Comparison of ENCODE assay signal across 8 mouse cellular contexts in the genomic region with DNA sequence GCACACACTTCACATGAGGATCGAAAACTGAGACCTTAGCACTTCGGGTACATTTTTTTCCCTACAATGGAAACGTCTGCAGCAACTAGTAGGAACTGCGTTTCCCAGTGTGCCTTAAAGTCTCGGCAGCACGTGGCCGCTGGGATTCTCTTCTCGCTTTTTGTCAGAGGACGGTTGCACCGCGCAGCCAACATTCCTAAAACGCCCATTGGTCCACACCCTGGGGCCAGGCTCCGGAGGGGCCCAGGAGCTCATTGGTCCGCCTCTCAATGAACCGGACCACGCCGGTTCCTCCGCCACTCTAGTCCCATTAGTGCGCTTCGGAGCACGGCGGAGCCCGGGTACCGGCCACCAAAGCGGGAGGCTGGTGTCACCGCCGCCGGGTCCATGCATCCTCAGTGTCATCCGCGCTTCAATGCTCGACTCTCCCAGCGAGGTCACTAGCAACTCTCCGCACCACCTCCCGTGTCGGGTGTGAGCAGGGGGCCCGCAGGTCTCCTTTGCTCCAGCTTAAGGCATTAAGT. TPM values are rescaled to one million over a fixed set of nuclear protein-coding genes. Genes with fewer than 3 reads are reported as not detected.
DNase-seq lines count a peak whose midpoint lies in the region; ATAC-seq lines count a peak whose summit lies in the region.

No protein-coding gene starts in this region.

- peak overlapping the region; percentile 98 for H3K9ac ChIP-seq in hindbrain, embryonic 12.5 days

- peak overlapping the region; percentile 91 for H3K27ac ChIP-seq in hindbrain, embryonic 12.5 days

- H3K27me3 ChIP-seq in hindbrain, embryonic 12.5 days, result no peaks in the 10 kb centered on the region

- peaks cover 21% of the 10 kb centered on the region for H3K4me1 ChIP-seq in hindbrain, embryonic 12.5 days

- no peaks in the 10 kb centered on the region for H3K36me3 ChIP-seq in hindbrain, embryonic 12.5 days

- under 1% methylated on average over 36 of the region's 36 CpGs for WGBS in hindbrain, embryonic 12.5 days

- peak overlapping the region; percentile 98 for H3K4me3 ChIP-seq in hindbrain, embryonic 12.5 days

- peak; percentile 74 for ATAC-seq in hindbrain, embryonic 12.5 days (ENCODE audit: low FRiP score)

- peak; percentile 94 for DNase-seq in R1 (ENCODE audit: low read depth, low spot score)
- peak; percentile 91 to 92 for DNase-seq in cerebellum, postnatal 10 days
- peak; percentile 77 to 82 for DNase-seq in frontal cortex, postnatal 14 days (ENCODE audit: low spot score in 2 of 2)
- peak; percentile 84 to 90 for DNase-seq in layer of hippocampus, postnatal 14 days (ENCODE audit: low spot score in 2 of 2)
- peak; percentile 88 for DNase-seq in lung, postnatal 10 days
- DNase-seq in ovary, postnatal 14 days (ENCODE audit: low spot score), result peak; percentile 71
- DNase-seq in thymus, postnatal 25 days, result peak; percentile 53

- peak overlapping the region; percentile 68 for H3K4me2 ChIP-seq in hindbrain, embryonic 12.5 days (replicated peaks)

- no peaks in the 10 kb centered on the region for H3K9me3 ChIP-seq in hindbrain, embryonic 12.5 days (replicated peaks)

RNA-seq across cellular contexts. Expression of a gene that starts 1.3 kb away (rescaled TPM):
- polyA plus RNA-seq in hindbrain, embryonic 12.5 days (2016; fragmentation: Nextera tagmentation; extraction: Ambion mirVana), result 53.7 and 57.7 TPM in 2 replicates
- 10 to 100 TPM; 48.8 to 53.7 TPM for total RNA-seq in layer of hippocampus, postnatal 14 days (2021)

RNA-seq across cellular contexts. Expression of a gene that starts 38.7 kb away (rescaled TPM):
- 15.0 and 16.7 TPM in 2 replicates for polyA plus RNA-seq in hindbrain, embryonic 12.5 days (2016; fragmentation: Nextera tagmentation; extraction: Ambion mirVana)
- 10 to 100 TPM; 27.2 to 27.3 TPM for total RNA-seq in layer of hippocampus, postnatal 14 days (2021)

RNA-seq across cellular contexts. Expression of a gene that starts 42.8 kb away (rescaled TPM):
- polyA plus RNA-seq in hindbrain, embryonic 12.5 days (2016; fragmentation: Nextera tagmentation; extraction: Ambion mirVana), result 135 and 136 TPM in 2 replicates
- 10 to 100 TPM; 25.2 to 29.7 TPM for total RNA-seq in layer of hippocampus, postnatal 14 days (2021)

RNA-seq across cellular contexts. Expression of a gene that starts 53.9 kb away (rescaled TPM):
- 65.4 and 67.0 TPM in 2 replicates for polyA plus RNA-seq in hindbrain, embryonic 12.5 days (2016; fragmentation: Nextera tagmentation; extraction: Ambion mirVana)
- total RNA-seq in layer of hippocampus, postnatal 14 days (2021), result 10 to 100 TPM; 24.5 to 26.3 TPM

Comparison
In these comparisons a context has a peak if more than half of its experiments do, and no peak if none do; other contexts are left out.
1. Peak in every context shown above with its lines: DNase-seq, ATAC-seq, H3K4me3 ChIP-seq and H3K27ac ChIP-seq.